Mouse (Mus musculus): ENCODE data around the gene Fam161a. TPM values are rescaled to one million over a fixed set of nuclear protein-coding genes. Genes with fewer than 3 reads are reported as not detected.

The Fam161a gene
- polyA plus RNA-seq, 1 experiment from 2014 or later: 0.81 TPM

DNA sequence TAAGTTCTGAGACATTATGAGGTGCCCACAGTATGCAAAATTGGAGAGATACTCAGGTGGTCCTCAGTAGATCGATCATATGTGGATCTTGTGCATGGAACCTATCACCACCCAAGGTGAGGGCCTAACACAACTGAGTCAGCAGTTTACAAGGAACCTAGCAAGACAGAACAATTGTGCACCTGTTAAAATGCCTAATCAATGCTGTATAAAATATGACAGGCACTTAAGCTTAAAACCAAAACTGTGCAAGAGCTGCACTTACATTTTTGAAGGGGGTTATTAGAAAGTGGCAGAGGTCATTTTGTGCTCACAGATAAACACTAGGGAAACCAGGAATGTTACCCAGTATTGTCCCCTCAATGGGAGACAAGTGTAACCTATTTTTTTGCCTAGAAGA lies 2.1 kb upstream of the Fam161a start:
- H3K27ac ChIP-seq (ENCODE audit: low read length): no peak overlapping the region
- H3K36me3 ChIP-seq (ENCODE audit: control insufficient read depth, insufficient read depth): peaks cover 37% of the 10 kb centered on the region
- H3K9me3 ChIP-seq (replicated peaks; ENCODE audit: control insufficient read depth, low read length): no peaks in the 10 kb centered on the region
- H3K27me3 ChIP-seq (ENCODE audit: control insufficient read depth, insufficient read depth, low read depth, low read length): no peaks in the 10 kb centered on the region
- WGBS (ENCODE audit: insufficient replicate concordance): 74% methylated on average over 1 of the region's 1 CpGs
- no peak for ATAC-seq (ENCODE audit: low read depth)
- H3K4me1 ChIP-seq (ENCODE audit: control insufficient read depth, low read depth, low read length): peaks cover 4% of the 10 kb centered on the region
- H3K4me3 ChIP-seq (ENCODE audit: low read depth, low read length): no peak overlapping the region
- no peak overlapping the region for H3K4me2 ChIP-seq (ENCODE audit: low read depth, low read length)
- no peak overlapping the region for H3K9ac ChIP-seq (ENCODE audit: low read depth, low read length)

- peak overlapping the region; percentile 86 for H3K4me2 ChIP-seq (ENCODE audit: low read depth, low read length)
- ATAC-seq (ENCODE audit: low read depth): peak; percentile 31
- H3K27me3 ChIP-seq (ENCODE audit: control insufficient read depth, insufficient read depth, low read depth, low read length): no peaks in the 10 kb centered on the region
- WGBS (ENCODE audit: insufficient replicate concordance): 2% methylated on average over 6 of the region's 6 CpGs
- peak overlapping the region; percentile 68 for H3K4me3 ChIP-seq (ENCODE audit: low read depth, low read length)
- peaks cover 4% of the 10 kb centered on the region for H3K4me1 ChIP-seq (ENCODE audit: control insufficient read depth, low read depth, low read length)
- peak overlapping the region; percentile 91 for H3K27ac ChIP-seq (ENCODE audit: low read length)
- H3K9me3 ChIP-seq (replicated peaks; ENCODE audit: control insufficient read depth, low read length): no peaks in the 10 kb centered on the region
- H3K9ac ChIP-seq (ENCODE audit: low read depth, low read length): peak overlapping the region; percentile 55
- peaks cover 22% of the 10 kb centered on the region for H3K36me3 ChIP-seq (ENCODE audit: control insufficient read depth, insufficient read depth)
Observed at GRCm38 (mm10) chr11:23007166-23007480, 208 bp upstream of the Fam161a start.

- under 1% methylated on average over 40 of the region's 40 CpGs for WGBS (ENCODE audit: insufficient replicate concordance)
- peaks cover 15% of the 10 kb centered on the region for H3K36me3 ChIP-seq (ENCODE audit: control insufficient read depth, insufficient read depth)
- peak overlapping the region; percentile 86 for H3K4me2 ChIP-seq (ENCODE audit: low read depth, low read length)
- peak overlapping the region; percentile 81 for H3K9ac ChIP-seq (ENCODE audit: low read depth, low read length)
- H3K4me1 ChIP-seq (ENCODE audit: control insufficient read depth, low read depth, low read length): peaks cover 4% of the 10 kb centered on the region
- no peaks in the 10 kb centered on the region for H3K9me3 ChIP-seq (replicated peaks; ENCODE audit: control insufficient read depth, low read length)
- H3K27ac ChIP-seq (ENCODE audit: low read length): peak overlapping the region; percentile 91
- no peaks in the 10 kb centered on the region for H3K27me3 ChIP-seq (ENCODE audit: control insufficient read depth, insufficient read depth, low read depth, low read length)
- peak; percentile 86 for ATAC-seq (ENCODE audit: low read depth)
- H3K4me3 ChIP-seq (ENCODE audit: low read depth, low read length): peak overlapping the region; percentile 68
Observed at GRCm38 (mm10) chr11:23008181-23008823, 971 bp downstream of the Fam161a start.

DNA sequence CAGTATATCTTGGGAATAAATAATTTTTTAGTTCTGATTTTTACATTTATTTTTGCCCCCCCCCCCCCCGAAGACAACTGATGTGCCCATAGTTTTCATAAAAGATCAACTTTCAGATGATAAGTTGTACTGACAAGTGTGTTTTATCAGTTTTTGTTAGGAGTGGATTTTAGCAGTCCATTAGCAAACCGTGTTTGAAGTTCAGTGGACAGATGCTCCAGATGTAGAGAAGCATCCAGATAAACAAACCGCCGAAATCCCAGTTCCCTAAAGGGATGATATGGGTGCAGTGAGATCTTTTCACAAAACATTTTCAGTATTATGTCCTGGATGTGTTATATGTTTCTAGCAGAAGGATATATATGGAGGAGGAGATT lies 1.5 kb downstream of the Fam161a start:
- Histone ChIP-seq H3K36me3 (ENCODE audit: control insufficient read depth, insufficient read depth) (peaks cover 10% of the 10 kb centered on the region), H3K27me3 (ENCODE audit: control insufficient read depth, insufficient read depth, low read depth, low read length) (no peaks in the 10 kb centered on the region), H3K27ac (ENCODE audit: low read length) (no peak overlapping the region), H3K4me3 (ENCODE audit: low read depth, low read length) (peak overlapping the region; percentile 68), H3K9ac (ENCODE audit: low read depth, low read length) (peak overlapping the region; percentile 81), H3K4me1 (ENCODE audit: control insufficient read depth, low read depth, low read length) (peaks cover 4% of the 10 kb centered on the region), H3K4me2 (ENCODE audit: low read depth, low read length) (peak overlapping the region; percentile 86), H3K9me3 (replicated peaks; ENCODE audit: control insufficient read depth, low read length) (no peaks in the 10 kb centered on the region)
- ATAC-seq (ENCODE audit: low read depth): no peak
- WGBS (ENCODE audit: insufficient replicate concordance): 16% methylated on average over 4 of the region's 4 CpGs

- no peak for ATAC-seq (ENCODE audit: low read depth)
- no peak overlapping the region for H3K27ac ChIP-seq (ENCODE audit: low read length)
Observed at GRCm38 (mm10) chr11:23013096-23013495, 5.8 kb downstream of the Fam161a start.

GRCm38 (mm10) chr11:23013580-23014294 lies 6.4 kb downstream of the Fam161a start:
- Histone ChIP-seq H3K27me3 (ENCODE audit: control insufficient read depth, insufficient read depth, low read depth, low read length) (no peaks in the 10 kb centered on the region), H3K9ac (ENCODE audit: low read depth, low read length) (no peak overlapping the region), H3K4me2 (ENCODE audit: low read depth, low read length) (no peak overlapping the region), H3K36me3 (ENCODE audit: control insufficient read depth, insufficient read depth) (no peaks in the 10 kb centered on the region), H3K4me1 (ENCODE audit: control insufficient read depth, low read depth, low read length) (no peaks in the 10 kb centered on the region; the same call in 1 of the 2 replicates), H3K4me3 (ENCODE audit: low read depth, low read length) (no peak overlapping the region), H3K27ac (ENCODE audit: low read length) (no peak overlapping the region), H3K9me3 (replicated peaks; ENCODE audit: control insufficient read depth, low read length) (no peaks in the 10 kb centered on the region)
- ATAC-seq (ENCODE audit: low read depth): no peak
- 73% methylated on average over 4 of the region's 4 CpGs for WGBS (ENCODE audit: insufficient replicate concordance)

More at GRCm38 (mm10) chr11:23013096-23013495, 5.8 kb downstream of the Fam161a start:
- WGBS (ENCODE audit: insufficient replicate concordance): 61% methylated on average over 1 of the region's 1 CpGs
- no peaks in the 10 kb centered on the region; the same call in 1 of the 2 replicates for H3K4me1 ChIP-seq (ENCODE audit: control insufficient read depth, low read depth, low read length)
- no peak overlapping the region for H3K9ac ChIP-seq (ENCODE audit: low read depth, low read length)
- H3K27me3 ChIP-seq (ENCODE audit: control insufficient read depth, insufficient read depth, low read depth, low read length): no peaks in the 10 kb centered on the region
- H3K9me3 ChIP-seq (replicated peaks; ENCODE audit: control insufficient read depth, low read length): no peaks in the 10 kb centered on the region
- no peak overlapping the region for H3K4me3 ChIP-seq (ENCODE audit: low read depth, low read length)
- no peak overlapping the region for H3K4me2 ChIP-seq (ENCODE audit: low read depth, low read length)
- no peaks in the 10 kb centered on the region for H3K36me3 ChIP-seq (ENCODE audit: control insufficient read depth, insufficient read depth)

DNA sequence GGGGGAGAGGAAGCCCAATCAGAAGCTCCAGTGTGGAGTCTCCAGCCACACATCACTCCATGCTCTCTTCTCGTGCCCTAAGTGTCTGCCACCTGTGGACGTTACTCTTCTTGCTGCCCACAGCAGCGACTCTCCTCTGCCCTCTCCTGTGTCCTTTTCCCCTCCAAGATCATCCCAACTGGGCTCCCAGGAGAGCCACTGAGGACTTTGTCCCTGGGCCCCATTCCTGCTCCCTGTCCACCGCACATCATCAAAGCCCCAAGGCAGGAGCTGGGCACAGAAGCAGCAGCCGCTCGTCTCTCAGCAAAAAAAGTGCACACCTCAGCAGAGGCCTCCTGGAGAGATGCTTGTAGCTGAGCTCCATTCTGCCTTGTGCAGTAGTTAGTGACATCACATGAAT lies 7.7 kb downstream of the Fam161a start:
- no peak overlapping the region for H3K4me2 ChIP-seq (ENCODE audit: low read depth, low read length)
- H3K4me3 ChIP-seq (ENCODE audit: low read depth, low read length): no peak overlapping the region
- no peak overlapping the region for H3K27ac ChIP-seq (ENCODE audit: low read length)
- no peaks in the 10 kb centered on the region for H3K36me3 ChIP-seq (ENCODE audit: control insufficient read depth, insufficient read depth)
- H3K27me3 ChIP-seq (ENCODE audit: control insufficient read depth, insufficient read depth, low read depth, low read length): no peaks in the 10 kb centered on the region
- no peak for ATAC-seq (ENCODE audit: low read depth)
- 57% methylated on average over 6 of the region's 6 CpGs for WGBS (ENCODE audit: insufficient replicate concordance)
- H3K9ac ChIP-seq (ENCODE audit: low read depth, low read length): no peak overlapping the region
- no peaks in the 10 kb centered on the region for H3K4me1 ChIP-seq (ENCODE audit: control insufficient read depth, low read depth, low read length)
- no peaks in the 10 kb centered on the region for H3K9me3 ChIP-seq (replicated peaks; ENCODE audit: control insufficient read depth, low read length)

DNA sequence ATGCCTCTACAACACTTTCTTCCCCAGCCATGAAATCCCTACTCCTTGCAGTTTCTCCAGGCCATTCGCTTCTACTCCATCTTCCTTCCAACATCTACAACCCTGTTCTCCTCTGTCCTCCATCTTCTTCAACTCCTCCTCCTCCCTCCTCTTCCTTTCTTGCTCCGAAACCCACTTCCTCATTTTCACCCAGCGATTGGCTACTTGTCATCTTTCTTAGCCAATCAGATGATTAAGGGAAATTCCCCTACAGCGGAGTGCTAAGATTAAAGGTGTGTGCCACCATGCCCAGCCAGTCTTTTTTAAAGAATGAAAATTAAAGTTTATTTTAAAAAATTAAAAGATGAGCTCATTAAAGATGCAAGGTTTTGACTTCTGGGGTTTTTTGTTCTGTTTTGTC lies 10.6 kb downstream of the Fam161a start:
- Histone ChIP-seq H3K4me3 (ENCODE audit: low read depth, low read length) (no peak overlapping the region), H3K9me3 (replicated peaks; ENCODE audit: control insufficient read depth, low read length) (no peaks in the 10 kb centered on the region), H3K4me1 (ENCODE audit: control insufficient read depth, low read depth, low read length) (no peaks in the 10 kb centered on the region), H3K27ac (ENCODE audit: low read length) (no peak overlapping the region), H3K27me3 (ENCODE audit: control insufficient read depth, insufficient read depth, low read depth, low read length) (no peaks in the 10 kb centered on the region), H3K36me3 (ENCODE audit: control insufficient read depth, insufficient read depth) (no peaks in the 10 kb centered on the region), H3K4me2 (ENCODE audit: low read depth, low read length) (no peak overlapping the region), H3K9ac (ENCODE audit: low read depth, low read length) (no peak overlapping the region)
- ATAC-seq (ENCODE audit: low read depth): no peak
- 64% methylated on average over 4 of the region's 4 CpGs for WGBS (ENCODE audit: insufficient replicate concordance)

DNA sequence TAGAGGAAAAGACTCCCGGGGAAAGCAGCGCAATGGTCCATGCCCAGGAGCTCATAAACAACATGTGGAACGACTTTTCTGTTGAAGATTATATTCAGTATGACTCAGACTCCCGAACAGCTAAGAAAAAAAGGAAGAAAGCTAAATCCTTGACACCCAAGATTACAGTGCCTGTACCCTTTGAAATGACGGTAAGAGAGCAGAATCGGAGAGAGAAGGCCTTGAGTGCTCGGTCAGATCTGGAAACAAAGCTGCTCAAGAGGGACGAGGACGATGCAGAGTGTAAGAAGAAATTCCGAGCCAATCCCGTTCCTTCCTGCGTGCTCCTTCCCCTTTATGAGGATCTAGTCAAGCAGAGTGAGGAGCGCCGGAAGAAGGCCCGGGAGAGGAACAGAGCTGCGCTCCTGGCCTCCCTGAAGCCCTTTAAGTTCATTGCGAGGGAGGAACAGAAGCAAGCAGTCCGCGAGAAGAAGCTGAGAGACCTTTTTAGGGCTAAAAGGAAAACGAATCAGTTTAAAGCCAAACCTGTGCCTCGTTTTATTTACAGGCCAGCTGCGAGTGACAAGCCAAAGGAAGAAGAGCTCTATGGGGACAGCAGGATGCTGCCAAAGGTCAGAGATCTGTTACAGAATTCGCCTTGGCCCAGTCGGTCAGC lies 12.9 kb downstream of the Fam161a start:
- Histone ChIP-seq H3K36me3 (ENCODE audit: control insufficient read depth, insufficient read depth) (no peaks in the 10 kb centered on the region), H3K4me3 (ENCODE audit: low read depth, low read length) (no peak overlapping the region), H3K27me3 (ENCODE audit: control insufficient read depth, insufficient read depth, low read depth, low read length) (no peaks in the 10 kb centered on the region), H3K9me3 (replicated peaks; ENCODE audit: control insufficient read depth, low read length) (no peaks in the 10 kb centered on the region), H3K4me2 (ENCODE audit: low read depth, low read length) (no peak overlapping the region), H3K9ac (ENCODE audit: low read depth, low read length) (no peak overlapping the region), H3K4me1 (ENCODE audit: control insufficient read depth, low read depth, low read length) (no peaks in the 10 kb centered on the region), H3K27ac (ENCODE audit: low read length) (no peak overlapping the region)
- 64% methylated on average over 24 of the region's 24 CpGs for WGBS (ENCODE audit: insufficient replicate concordance)
- no peak for ATAC-seq (ENCODE audit: low read depth)
